Mouse (Mus musculus) spleen, adult 12 weeks (tissue): ENCODE measurements around the gene Arid5b.

Experiments used
- DNase-seq: peaks from one replicate; pipeline ENCODE4 v3.0.0; 2022; ENCODE audit warnings: low spot score

Arid5b gene

GRCm38 (mm10) chr10:68236956-68237455 is 41.5 kb downstream of the Arid5b start:
- DNase-seq, result no peak

GRCm38 (mm10) chr10:68231385-68232182 is 47.0 kb downstream of the Arid5b start:
- DNase-seq, result no peak

GRCm38 (mm10) chr10:68230653-68231384 is 47.7 kb downstream of the Arid5b start:
- no peak for DNase-seq

- no peak for DNase-seq
Observed at GRCm38 (mm10) chr10:68229640-68230565, 48.6 kb downstream of the Arid5b start.

GRCm38 (mm10) chr10:68222676-68223075 is 55.9 kb downstream of the Arid5b start:
- DNase-seq, result no peak

- no peak for DNase-seq
Observed at GRCm38 (mm10) chr10:68222012-68222411, 56.5 kb downstream of the Arid5b start.

GRCm38 (mm10) chr10:68219327-68219726 is 59.2 kb downstream of the Arid5b start:
- no peak for DNase-seq

- no peak for DNase-seq
Observed at GRCm38 (mm10) chr10:68218678-68219077, 59.9 kb downstream of the Arid5b start.

GRCm38 (mm10) chr10:68214809-68215468 is 63.6 kb downstream of the Arid5b start:
- DNase-seq, result no peak

GRCm38 (mm10) chr10:68212061-68212915 is 66.3 kb downstream of the Arid5b start:
- no peak for DNase-seq

- DNase-seq, result no peak
Observed at GRCm38 (mm10) chr10:68211514-68211913, 67.0 kb downstream of the Arid5b start.

- DNase-seq, result no peak
Observed at GRCm38 (mm10) chr10:68210025-68210642, 68.4 kb downstream of the Arid5b start.

- DNase-seq, result no peak
Observed at GRCm38 (mm10) chr10:68208670-68209065, 69.9 kb downstream of the Arid5b start.

GRCm38 (mm10) chr10:68207803-68208669 is 70.5 kb downstream of the Arid5b start:
- no peak for DNase-seq

GRCm38 (mm10) chr10:68204391-68204790 is 74.1 kb downstream of the Arid5b start:
- no peak for DNase-seq

- no peak for DNase-seq
Observed at GRCm38 (mm10) chr10:68203860-68204259, 74.7 kb downstream of the Arid5b start.

GRCm38 (mm10) chr10:68203322-68203721 is 75.2 kb downstream of the Arid5b start:
- no peak for DNase-seq

- DNase-seq, result no peak
Observed at GRCm38 (mm10) chr10:68199440-68199839, 79.1 kb downstream of the Arid5b start.

- no peak for DNase-seq
Observed at GRCm38 (mm10) chr10:68196324-68196723, 82.2 kb downstream of the Arid5b start.
